Mouse (Mus musculus): ENCODE results near the gene Sf3b1. TPM values are rescaled to one million over a fixed set of nuclear protein-coding genes. Genes with fewer than 3 reads are reported as not detected.
"Not testable (repeated sequence)": the region's sequence is repeated elsewhere in the genome, so short reads cannot be mapped to it uniquely, and the experiment has no call there.

The Sf3b1 gene
- polyA plus RNA-seq (2015; fragmentation: Nextera tagmentation; extraction: Ambion mirVana): 263 and 270 TPM in 2 replicates

GRCm38 (mm10) chr1:55027253-55027801 lies at the start of gene Sf3b1:
Gene Sf3b1, minus strand, starts transcription at chr1:55027481.
- peak; percentile 100 for ATAC-seq (ENCODE audit: insufficient read depth, low FRiP score)
- H3K36me3 ChIP-seq (ENCODE audit: control insufficient read depth, insufficient read depth, low read length): no peaks in the 10 kb centered on the region
- WGBS: 2% methylated on average over 46 of the region's 46 CpGs
- no peaks in the 10 kb centered on the region for H3K27me3 ChIP-seq (ENCODE audit: control insufficient read depth, insufficient read depth, low read length)
- H3K27ac ChIP-seq (ENCODE audit: low read length): peak within 1 kb of the TSS; percentile 95
- H3K4me1 ChIP-seq (ENCODE audit: control insufficient read depth, insufficient read depth, low read length): peaks cover 6% of the 10 kb centered on the region; the same call in 1 of the 2 replicates
- H3K4me2 ChIP-seq (ENCODE audit: low read depth, low read length): peak within 1 kb of the TSS; percentile 73
- peak within 1 kb of the TSS; percentile 99 for H3K9ac ChIP-seq (ENCODE audit: low read length)
- H3K4me3 ChIP-seq (replicated peaks; ENCODE audit: low read length): peak within 1 kb of the TSS; percentile 95
- H3K9me3 ChIP-seq (replicated peaks; ENCODE audit: control insufficient read depth, low read length): no peaks in the 10 kb centered on the region

GRCm38 (mm10) chr1:55076395-55076743 lies 49.1 kb upstream of the Sf3b1 start:
- Histone ChIP-seq H3K27me3 (ENCODE audit: control insufficient read depth, insufficient read depth, low read length) (no peaks in the 10 kb centered on the region), H3K9ac (ENCODE audit: low read length) (no peak overlapping the region), H3K4me3 (replicated peaks; ENCODE audit: low read length) (no peak overlapping the region), H3K36me3 (ENCODE audit: control insufficient read depth, insufficient read depth, low read length) (peaks cover 15% of the 10 kb centered on the region), H3K4me1 (ENCODE audit: control insufficient read depth, insufficient read depth, low read length) (no peaks in the 10 kb centered on the region), H3K4me2 (ENCODE audit: low read depth, low read length) (no peak overlapping the region), H3K27ac (ENCODE audit: low read length) (no peak overlapping the region), H3K9me3 (replicated peaks; ENCODE audit: control insufficient read depth, low read length) (no peaks in the 10 kb centered on the region)
- no peak for ATAC-seq (ENCODE audit: insufficient read depth, low FRiP score)

GRCm38 (mm10) chr1:55075652-55076394 lies 48.5 kb upstream of the Sf3b1 start:
- no peak for ATAC-seq (ENCODE audit: insufficient read depth, low FRiP score)
- Histone ChIP-seq H3K9ac (ENCODE audit: low read length) (no peak overlapping the region), H3K9me3 (replicated peaks; ENCODE audit: control insufficient read depth, low read length) (no peaks in the 10 kb centered on the region), H3K4me3 (replicated peaks; ENCODE audit: low read length) (no peak overlapping the region), H3K4me1 (ENCODE audit: control insufficient read depth, insufficient read depth, low read length) (no peaks in the 10 kb centered on the region), H3K36me3 (ENCODE audit: control insufficient read depth, insufficient read depth, low read length) (peaks cover 12% of the 10 kb centered on the region), H3K4me2 (ENCODE audit: low read depth, low read length) (no peak overlapping the region), H3K27ac (ENCODE audit: low read length) (no peak overlapping the region), H3K27me3 (ENCODE audit: control insufficient read depth, insufficient read depth, low read length) (no peaks in the 10 kb centered on the region)
- WGBS: 61% methylated on average over 5 of the region's 5 CpGs

- no peak overlapping the region for H3K4me3 ChIP-seq (replicated peaks; ENCODE audit: low read length)
- H3K27me3 ChIP-seq (ENCODE audit: control insufficient read depth, insufficient read depth, low read length): no peaks in the 10 kb centered on the region
- peaks cover 9% of the 10 kb centered on the region for H3K36me3 ChIP-seq (ENCODE audit: control insufficient read depth, insufficient read depth, low read length)
- H3K9ac ChIP-seq (ENCODE audit: low read length): no peak overlapping the region
- 30% methylated on average over 2 of the region's 2 CpGs for WGBS
- no peak overlapping the region for H3K27ac ChIP-seq (ENCODE audit: low read length)
- H3K9me3 ChIP-seq (replicated peaks; ENCODE audit: control insufficient read depth, low read length): no peaks in the 10 kb centered on the region
- no peaks in the 10 kb centered on the region for H3K4me1 ChIP-seq (ENCODE audit: control insufficient read depth, insufficient read depth, low read length)
- ATAC-seq (ENCODE audit: insufficient read depth, low FRiP score): no peak
- no peak overlapping the region for H3K4me2 ChIP-seq (ENCODE audit: low read depth, low read length)
These were observed 47.5 kb upstream of the Sf3b1 start for GRCm38 (mm10) chr1:55074757-55075156.

GRCm38 (mm10) chr1:55072328-55072727 lies 45.0 kb upstream of the Sf3b1 start:
- H3K4me2 ChIP-seq (ENCODE audit: low read depth, low read length); H3K27ac ChIP-seq (ENCODE audit: low read length); H3K4me3 ChIP-seq (replicated peaks; ENCODE audit: low read length); H3K9ac ChIP-seq (ENCODE audit: low read length); H3K36me3 ChIP-seq (ENCODE audit: control insufficient read depth, insufficient read depth, low read length); H3K9me3 ChIP-seq (replicated peaks; ENCODE audit: control insufficient read depth, low read length); H3K27me3 ChIP-seq (ENCODE audit: control insufficient read depth, insufficient read depth, low read length); H3K4me1 ChIP-seq (ENCODE audit: control insufficient read depth, insufficient read depth, low read length); ATAC-seq (ENCODE audit: insufficient read depth, low FRiP score): not testable (repeated sequence)

GRCm38 (mm10) chr1:55061772-55062171 lies 34.5 kb upstream of the Sf3b1 start:
- Histone ChIP-seq H3K4me2 (ENCODE audit: low read depth, low read length) (no peak overlapping the region), H3K4me1 (ENCODE audit: control insufficient read depth, insufficient read depth, low read length) (no peaks in the 10 kb centered on the region), H3K36me3 (ENCODE audit: control insufficient read depth, insufficient read depth, low read length) (peaks cover 8% of the 10 kb centered on the region; the same call in 1 of the 2 replicates), H3K9me3 (replicated peaks; ENCODE audit: control insufficient read depth, low read length) (no peaks in the 10 kb centered on the region), H3K27me3 (ENCODE audit: control insufficient read depth, insufficient read depth, low read length) (no peaks in the 10 kb centered on the region), H3K27ac (ENCODE audit: low read length) (no peak overlapping the region), H3K4me3 (replicated peaks; ENCODE audit: low read length) (no peak overlapping the region), H3K9ac (ENCODE audit: low read length) (no peak overlapping the region)
- 90% methylated on average over 4 of the region's 4 CpGs for WGBS
- no peak for ATAC-seq (ENCODE audit: insufficient read depth, low FRiP score)

GRCm38 (mm10) chr1:55061099-55061498 lies 33.8 kb upstream of the Sf3b1 start:
- H3K4me2 ChIP-seq (ENCODE audit: low read depth, low read length): no peak overlapping the region
- no peaks in the 10 kb centered on the region for H3K27me3 ChIP-seq (ENCODE audit: control insufficient read depth, insufficient read depth, low read length)
- no peak for ATAC-seq (ENCODE audit: insufficient read depth, low FRiP score)
- no peak overlapping the region for H3K27ac ChIP-seq (ENCODE audit: low read length)
- no peak overlapping the region for H3K9ac ChIP-seq (ENCODE audit: low read length)
- H3K36me3 ChIP-seq (ENCODE audit: control insufficient read depth, insufficient read depth, low read length): peaks cover 8% of the 10 kb centered on the region; the same call in 1 of the 2 replicates
- H3K4me3 ChIP-seq (replicated peaks; ENCODE audit: low read length): no peak overlapping the region
- 85% methylated on average over 5 of the region's 5 CpGs for WGBS
- no peaks in the 10 kb centered on the region for H3K9me3 ChIP-seq (replicated peaks; ENCODE audit: control insufficient read depth, low read length)
- H3K4me1 ChIP-seq (ENCODE audit: control insufficient read depth, insufficient read depth, low read length): no peaks in the 10 kb centered on the region

GRCm38 (mm10) chr1:55058383-55058782 lies 31.1 kb upstream of the Sf3b1 start:
- not testable (repeated sequence) for H3K4me1 ChIP-seq (ENCODE audit: control insufficient read depth, insufficient read depth, low read length); H3K4me3 ChIP-seq (replicated peaks; ENCODE audit: low read length); H3K27me3 ChIP-seq (ENCODE audit: control insufficient read depth, insufficient read depth, low read length); H3K36me3 ChIP-seq (ENCODE audit: control insufficient read depth, insufficient read depth, low read length); ATAC-seq (ENCODE audit: insufficient read depth, low FRiP score); H3K9me3 ChIP-seq (replicated peaks; ENCODE audit: control insufficient read depth, low read length); H3K27ac ChIP-seq (ENCODE audit: low read length); H3K9ac ChIP-seq (ENCODE audit: low read length); H3K4me2 ChIP-seq (ENCODE audit: low read depth, low read length)
- WGBS: 90% methylated on average over 2 of the region's 3 CpGs

GRCm38 (mm10) chr1:55055322-55056115 lies 28.2 kb upstream of the Sf3b1 start:
- Histone ChIP-seq H3K9me3 (replicated peaks; ENCODE audit: control insufficient read depth, low read length) (no peaks in the 10 kb centered on the region), H3K36me3 (ENCODE audit: control insufficient read depth, insufficient read depth, low read length) (no peaks in the 10 kb centered on the region), H3K27ac (ENCODE audit: low read length) (no peak overlapping the region), H3K27me3 (ENCODE audit: control insufficient read depth, insufficient read depth, low read length) (no peaks in the 10 kb centered on the region), H3K4me2 (ENCODE audit: low read depth, low read length) (no peak overlapping the region), H3K4me1 (ENCODE audit: control insufficient read depth, insufficient read depth, low read length) (peaks cover 10% of the 10 kb centered on the region), H3K9ac (ENCODE audit: low read length) (no peak overlapping the region), H3K4me3 (replicated peaks; ENCODE audit: low read length) (no peak overlapping the region)
- no peak for ATAC-seq (ENCODE audit: insufficient read depth, low FRiP score)
- 82% methylated on average over 5 of the region's 5 CpGs for WGBS
